Mouse (Mus musculus) intestine, embryonic 16.5 days (tissue): ENCODE measurements around the gene Smad6. TPM values are rescaled to one million over a fixed set of nuclear protein-coding genes. Genes with fewer than 3 reads are reported as not detected.

Experiments used
- ATAC-seq: fragments of 200-750 bp; cut with Nextera tagmentation; 2 replicates; pipeline ENCODE4 v1.8.0; 2017; ENCODE audit warnings: moderate TSS enrichment, moderate library complexity
- H3K27ac ChIP-seq: fragments of 300-500 bp; sonication (generic); 2 replicates; pipeline ENCODE4 v1.5.1; 2014; ENCODE audit warnings: mild to moderate bottlenecking, low read length
- H3K27me3 ChIP-seq: fragments of 300-500 bp; sonication (generic); replicated peaks from 2 replicates; pipeline ENCODE4 v1.6.1; 2014; ENCODE audit warnings: low read length, control low read depth, mixed read lengths; ENCODE audit not compliant: control insufficient read depth, insufficient read depth
- H3K36me3 ChIP-seq: fragments of 300-500 bp; sonication (generic); 2 replicates; pipeline ENCODE4 v1.6.1; 2014; ENCODE audit warnings: low read length, control low read depth; ENCODE audit not compliant: control insufficient read depth, insufficient read depth
- H3K4me1 ChIP-seq: fragments of 300-500 bp; sonication (generic); 2 replicates; pipeline ENCODE4 v1.6.1; 2014; ENCODE audit warnings: low read length, control low read depth, mixed read lengths; ENCODE audit not compliant: control insufficient read depth, insufficient read depth
- H3K4me2 ChIP-seq: fragments of 300-500 bp; sonication (generic); 2 replicates; pipeline ENCODE4 v1.6.1; 2014; ENCODE audit warnings: low read depth, low read length, control low read depth
- H3K4me3 ChIP-seq: fragments of 300-500 bp; sonication (generic); 2 replicates; pipeline ENCODE4 v1.5.1; 2014; ENCODE audit warnings: mild to moderate bottlenecking, low read length
- H3K9ac ChIP-seq: fragments of 300-500 bp; sonication (generic); 2 replicates; pipeline ENCODE4 v1.6.1; 2014; ENCODE audit warnings: low read depth, low read length
- H3K9me3 ChIP-seq: fragments of 300-500 bp; sonication (generic); 2 replicates; pipeline ENCODE4 v1.6.1; 2016; ENCODE audit warnings: low read length, control low read depth; ENCODE audit not compliant: control insufficient read depth
- WGBS: fragments of 180-500 bp; shearing (Covaris S2); extraction: QIAGEN DNeasy Blood & Tissue Kit; methylation state at CpG from one replicate; pipeline ENCODE4 v1.1.7; 2014; 5-methylcytosine and 5-hydroxymethylcytosine counted together
- polyA plus RNA-seq: library from polyadenylated mRNA; unstranded; fragments of >200 nt; fragmentation: Nextera tagmentation; extraction: Ambion mirVana; gene quantifications from 2 replicates; pipeline ENCODE4 v1.2.1, GENCODE M21; 2015

Smad6 gene
- polyA plus RNA-seq, 1 experiment from 2014 or later = 3.9 TPM

DNA sequence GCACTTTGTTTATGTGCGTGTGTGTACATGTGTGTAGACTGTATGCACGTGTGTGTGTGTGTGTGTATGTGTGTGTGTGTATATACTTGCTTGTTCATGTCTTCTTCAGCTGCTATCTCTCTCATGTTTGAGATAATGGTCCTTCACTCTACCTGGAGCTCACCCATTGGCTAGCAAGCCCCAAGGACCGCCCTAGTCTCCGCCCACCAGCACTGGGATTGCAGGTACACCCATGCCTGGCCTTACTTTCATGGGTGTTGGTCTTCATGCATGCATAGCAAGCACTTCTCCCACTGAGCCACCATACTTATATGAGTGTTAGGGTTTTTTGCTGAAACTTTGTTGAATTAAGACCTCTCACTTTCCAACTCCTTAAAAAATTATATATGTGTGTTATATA lies 40.5 kb downstream of the Smad6 start:
- Histone ChIP-seq H3K9ac (no peak overlapping the region), H3K27ac (no peak overlapping the region), H3K4me3 (no peak overlapping the region), H3K4me1 (peaks cover 53% of the 10 kb centered on the region), H3K9me3 (no peaks in the 10 kb centered on the region), H3K4me2 (no peak overlapping the region), H3K27me3 (no peaks in the 10 kb centered on the region), H3K36me3 (peaks cover 5% of the 10 kb centered on the region; the same call in 1 of the 2 replicates)
- 74% methylated on average over 4 of the region's 4 CpGs for WGBS
- ATAC-seq = peak; percentile 68

GRCm38 (mm10) chr9:63980179-63981086 lies 41.4 kb downstream of the Smad6 start:
- Histone ChIP-seq H3K27me3 (no peaks in the 10 kb centered on the region), H3K9ac (no peak overlapping the region), H3K36me3 (peaks cover 5% of the 10 kb centered on the region; the same call in 1 of the 2 replicates), H3K4me1 (peaks cover 57% of the 10 kb centered on the region), H3K9me3 (no peaks in the 10 kb centered on the region), H3K4me3 (no peak overlapping the region), H3K4me2 (no peak overlapping the region), H3K27ac (peak overlapping the region; percentile 33; the same call in 1 of the 2 replicates)
- 22% methylated on average over 18 of the region's 18 CpGs for WGBS
- ATAC-seq = no peak

GRCm38 (mm10) chr9:63979275-63979674 lies 42.6 kb downstream of the Smad6 start:
- Histone ChIP-seq H3K36me3 (peaks cover 5% of the 10 kb centered on the region; the same call in 1 of the 2 replicates), H3K27me3 (no peaks in the 10 kb centered on the region), H3K9me3 (no peaks in the 10 kb centered on the region), H3K27ac (no peak overlapping the region), H3K9ac (no peak overlapping the region), H3K4me1 (peaks cover 56% of the 10 kb centered on the region), H3K4me2 (no peak overlapping the region), H3K4me3 (no peak overlapping the region)
- no peak for ATAC-seq
- 62% methylated on average over 2 of the region's 2 CpGs for WGBS

DNA sequence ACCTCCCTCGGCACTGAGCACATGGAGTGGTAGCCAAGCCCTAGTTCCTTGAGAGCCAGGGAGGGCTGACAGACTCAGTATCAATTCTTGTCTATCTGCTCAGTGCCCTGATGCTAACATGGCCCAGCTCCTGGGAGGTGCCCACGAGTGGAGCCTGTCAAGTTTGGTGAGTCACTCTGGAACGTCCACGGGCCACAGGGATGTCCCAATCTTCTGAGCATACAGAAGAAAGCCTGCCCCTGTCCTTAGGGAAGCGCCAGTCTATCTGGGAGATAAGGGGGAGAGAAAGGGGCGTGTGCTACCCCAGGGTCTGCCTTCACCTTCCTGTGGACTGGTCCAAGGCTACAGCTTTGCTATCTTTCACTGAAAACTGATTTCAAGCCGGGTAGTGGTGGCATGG lies 43.2 kb downstream of the Smad6 start:
- peaks cover 55% of the 10 kb centered on the region for H3K4me1 ChIP-seq
- H3K27ac ChIP-seq = no peak overlapping the region
- no peak for ATAC-seq
- 62% methylated on average over 7 of the region's 7 CpGs for WGBS
- no peaks in the 10 kb centered on the region for H3K9me3 ChIP-seq
- no peak overlapping the region for H3K4me3 ChIP-seq
- H3K27me3 ChIP-seq = no peaks in the 10 kb centered on the region
- peaks cover 5% of the 10 kb centered on the region; the same call in 1 of the 2 replicates for H3K36me3 ChIP-seq
- no peak overlapping the region for H3K9ac ChIP-seq
- no peak overlapping the region for H3K4me2 ChIP-seq

DNA sequence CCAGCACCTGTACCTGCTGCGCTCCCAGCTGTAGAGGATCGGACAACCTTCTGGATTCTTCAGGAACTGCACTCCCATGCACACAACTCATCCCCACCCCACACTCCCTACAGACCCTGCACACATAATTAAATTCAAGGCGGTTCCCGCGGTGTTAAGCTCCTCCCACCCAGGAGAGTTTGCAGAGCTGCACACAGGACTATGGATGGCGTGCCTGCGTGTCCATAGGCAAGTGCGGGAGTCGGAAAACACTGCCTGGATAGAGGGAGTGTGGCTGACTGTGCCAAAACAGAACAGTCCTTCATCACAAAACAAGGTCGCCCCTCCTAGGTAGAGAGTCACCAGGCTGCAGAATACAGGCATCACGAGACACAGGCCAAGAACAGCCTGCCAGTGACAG lies 45.9 kb downstream of the Smad6 start:
- WGBS = 39% methylated on average over 11 of the region's 11 CpGs
- Histone ChIP-seq H3K27ac (no peak overlapping the region), H3K27me3 (no peaks in the 10 kb centered on the region), H3K4me1 (peaks cover 68% of the 10 kb centered on the region), H3K4me3 (no peak overlapping the region), H3K36me3 (peaks cover 2% of the 10 kb centered on the region; the same call in 1 of the 2 replicates), H3K9me3 (no peaks in the 10 kb centered on the region), H3K9ac (no peak overlapping the region), H3K4me2 (no peak overlapping the region)
- ATAC-seq = peak; percentile 17; the same call in 1 of the 2 replicates

- Histone ChIP-seq H3K4me1 (peaks cover 67% of the 10 kb centered on the region), H3K4me2 (no peak overlapping the region), H3K4me3 (no peak overlapping the region), H3K27me3 (no peaks in the 10 kb centered on the region), H3K9me3 (no peaks in the 10 kb centered on the region), H3K27ac (0 out of 2 replicates have a peak overlapping the region, but pooled peaks have one; percentile 29), H3K9ac (no peak overlapping the region), H3K36me3 (peaks cover 2% of the 10 kb centered on the region; the same call in 1 of the 2 replicates)
- WGBS = 49% methylated on average over 13 of the region's 13 CpGs
- ATAC-seq = no peak
Measured at GRCm38 (mm10) chr9:63974258-63975023, 47.4 kb downstream of the Smad6 start.

GRCm38 (mm10) chr9:63973662-63974190 lies 48.1 kb downstream of the Smad6 start:
- H3K27me3 ChIP-seq = no peaks in the 10 kb centered on the region
- peak overlapping the region; percentile 29; the same call in 1 of the 2 replicates for H3K27ac ChIP-seq
- WGBS = 49% methylated on average over 14 of the region's 14 CpGs
- no peaks in the 10 kb centered on the region for H3K9me3 ChIP-seq
- H3K9ac ChIP-seq = no peak overlapping the region
- H3K4me2 ChIP-seq = no peak overlapping the region
- no peak overlapping the region for H3K4me3 ChIP-seq
- no peak for ATAC-seq
- peaks cover 72% of the 10 kb centered on the region for H3K4me1 ChIP-seq
- peaks cover 2% of the 10 kb centered on the region; the same call in 1 of the 2 replicates for H3K36me3 ChIP-seq

DNA sequence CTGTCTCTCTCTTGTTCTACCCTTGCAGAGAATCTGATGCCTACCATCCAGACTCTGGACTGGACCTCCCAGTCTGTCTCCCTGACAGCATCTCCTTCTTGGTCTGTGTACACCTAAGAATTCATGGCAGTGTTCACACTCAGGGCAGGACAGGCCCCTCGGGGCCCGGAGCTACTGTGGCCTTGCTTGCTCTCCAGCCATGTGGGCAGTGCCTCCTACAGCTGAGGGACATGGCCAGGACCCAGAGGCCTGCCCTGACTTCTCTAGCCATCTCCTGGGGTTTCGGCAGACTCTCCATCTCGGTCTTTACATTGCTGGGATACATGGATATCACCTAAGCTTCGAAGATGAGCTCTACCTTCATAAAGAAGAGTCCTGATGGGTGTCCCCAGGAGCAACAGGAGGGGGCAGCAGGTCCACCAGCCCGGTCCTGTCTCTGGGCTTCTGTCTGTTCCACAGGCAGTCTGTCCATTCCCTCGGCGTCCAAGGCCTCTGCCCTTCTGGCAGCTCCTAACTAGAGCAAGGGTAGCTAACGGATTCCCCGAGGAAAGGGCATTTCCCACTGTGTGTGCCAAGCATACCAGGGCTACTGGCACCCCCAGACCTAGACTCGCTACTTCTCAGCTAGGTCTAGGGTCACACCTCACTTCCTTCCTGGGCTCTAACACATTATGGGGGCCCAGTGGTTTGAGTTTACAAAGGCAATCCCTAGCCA lies 49.1 kb downstream of the Smad6 start:
- H3K4me3 ChIP-seq = no peak overlapping the region
- H3K4me1 ChIP-seq = peaks cover 80% of the 10 kb centered on the region
- H3K9me3 ChIP-seq = no peaks in the 10 kb centered on the region
- peaks cover 2% of the 10 kb centered on the region; the same call in 1 of the 2 replicates for H3K36me3 ChIP-seq
- H3K27ac ChIP-seq = no peak overlapping the region
- H3K4me2 ChIP-seq = no peak overlapping the region
- ATAC-seq = no peak
- no peak overlapping the region for H3K9ac ChIP-seq
- WGBS = 86% methylated on average over 11 of the region's 11 CpGs
- no peaks in the 10 kb centered on the region for H3K27me3 ChIP-seq
